Mouse (Mus musculus) intestine, postnatal 0 days (tissue): ENCODE measurements around the gene Cobl. TPM values are rescaled to one million over a fixed set of nuclear protein-coding genes. Genes with fewer than 3 reads are reported as not detected.

ENCODE experiments used
- ATAC-seq: fragments of 200-750 bp; cut with Nextera tagmentation; 2 replicates; pipeline ENCODE4 v1.8.0; 2017; ENCODE audit warnings: mild to moderate bottlenecking, moderate TSS enrichment, moderate library complexity
- H3K27ac ChIP-seq: fragments of 300-500 bp; sonication (generic); 2 replicates; pipeline ENCODE4 v1.5.1; 2014; ENCODE audit warnings: mild to moderate bottlenecking, low read depth, low read length, moderate library complexity
- H3K27me3 ChIP-seq: fragments of 300-500 bp; sonication (generic); replicated peaks from 2 replicates; pipeline ENCODE4 v1.6.1; 2014; ENCODE audit warnings: low read length, mixed read lengths; ENCODE audit not compliant: control insufficient read depth, insufficient read depth
- H3K36me3 ChIP-seq: fragments of 300-500 bp; sonication (generic); 2 replicates; pipeline ENCODE4 v1.6.1; 2014; ENCODE audit warnings: mild to moderate bottlenecking, moderate library complexity; ENCODE audit not compliant: control insufficient read depth, insufficient read depth
- H3K4me1 ChIP-seq: fragments of 300-500 bp; sonication (generic); replicated peaks from 2 replicates; pipeline ENCODE4 v1.6.1; 2014; ENCODE audit warnings: antibody characterized with exemption, low read length, mixed read lengths; ENCODE audit not compliant: control insufficient read depth, insufficient read depth
- H3K4me2 ChIP-seq: fragments of 300-500 bp; sonication (generic); replicated peaks from 2 replicates; pipeline ENCODE4 v1.6.1; 2014; ENCODE audit warnings: low read depth, mild to moderate bottlenecking, moderate library complexity
- H3K4me3 ChIP-seq: fragments of 300-500 bp; sonication (generic); 2 replicates; pipeline ENCODE4 v1.5.1; 2014; ENCODE audit warnings: low read depth, low read length
- H3K9ac ChIP-seq: fragments of 300-500 bp; sonication (generic); 2 replicates; pipeline ENCODE4 v1.6.1; 2014; ENCODE audit warnings: mild to moderate bottlenecking, low read depth, low read length
- H3K9me3 ChIP-seq: fragments of 300-500 bp; sonication (generic); 2 replicates; pipeline ENCODE4 v1.6.1; 2016; ENCODE audit warnings: mixed run types; ENCODE audit not compliant: control insufficient read depth
- CTCF ChIP-seq: sonication (generic); IDR thresholded peaks from 2 replicates; pipeline ENCODE4 v1.5.1; 2016; ENCODE audit warnings: low read depth, mild to moderate bottlenecking, control low read depth, antibody characterized with exemption, moderate library complexity
- WGBS: fragments of 180-500 bp; shearing (Covaris S2); extraction: QIAGEN DNeasy Blood & Tissue Kit; methylation state at CpG from one replicate; pipeline ENCODE4 v1.1.7; 2014; 5-methylcytosine and 5-hydroxymethylcytosine counted together
- polyA plus RNA-seq: library from polyadenylated mRNA; unstranded; fragments of >200 nt; fragmentation: Nextera tagmentation; extraction: Ambion mirVana; gene quantifications from 2 replicates; pipeline ENCODE4 v1.2.1, GENCODE M21; 2015

Gene Cobl
- polyA plus RNA-seq, 1 experiment from 2014 or later, result 6.3 TPM

DNA sequence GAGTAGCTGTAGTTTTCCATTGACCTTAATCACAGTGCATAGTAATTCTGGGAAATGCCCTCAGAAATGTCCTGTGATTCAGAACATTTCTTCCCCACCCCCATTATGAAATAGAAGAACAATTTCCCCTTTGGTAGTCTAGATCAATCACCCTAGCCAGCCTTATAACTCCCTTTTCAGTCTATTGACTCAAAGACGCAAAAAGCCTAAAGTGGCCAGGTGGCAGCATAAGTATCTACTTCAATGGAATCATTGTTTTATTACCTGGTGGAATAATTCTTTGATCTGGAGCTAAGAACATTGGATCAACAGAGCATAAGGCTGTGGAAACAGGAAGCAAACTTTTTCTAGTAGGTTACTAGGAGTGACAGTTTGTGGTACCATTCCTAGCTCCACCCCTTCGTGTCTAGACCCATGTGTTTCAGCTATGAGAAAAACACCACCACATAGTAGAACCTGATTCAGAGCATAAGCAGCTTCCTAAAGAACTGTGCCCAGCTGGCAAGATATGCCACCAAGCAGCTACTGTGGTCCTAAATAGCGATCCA, 15.2 kb upstream of the Cobl start:
- no peak for TF ChIP-seq CTCF
- H3K9me3 ChIP-seq, result no peaks in the 10 kb centered on the region
- 83% methylated on average over 3 of the region's 3 CpGs for WGBS
- no peak overlapping the region for H3K4me2 ChIP-seq
- H3K4me1 ChIP-seq, result no peaks in the 10 kb centered on the region
- H3K4me3 ChIP-seq, result no peak overlapping the region
- no peak for ATAC-seq
- no peak overlapping the region for H3K9ac ChIP-seq
- H3K36me3 ChIP-seq, result no peaks in the 10 kb centered on the region
- H3K27ac ChIP-seq, result no peak overlapping the region
- no peaks in the 10 kb centered on the region for H3K27me3 ChIP-seq

DNA sequence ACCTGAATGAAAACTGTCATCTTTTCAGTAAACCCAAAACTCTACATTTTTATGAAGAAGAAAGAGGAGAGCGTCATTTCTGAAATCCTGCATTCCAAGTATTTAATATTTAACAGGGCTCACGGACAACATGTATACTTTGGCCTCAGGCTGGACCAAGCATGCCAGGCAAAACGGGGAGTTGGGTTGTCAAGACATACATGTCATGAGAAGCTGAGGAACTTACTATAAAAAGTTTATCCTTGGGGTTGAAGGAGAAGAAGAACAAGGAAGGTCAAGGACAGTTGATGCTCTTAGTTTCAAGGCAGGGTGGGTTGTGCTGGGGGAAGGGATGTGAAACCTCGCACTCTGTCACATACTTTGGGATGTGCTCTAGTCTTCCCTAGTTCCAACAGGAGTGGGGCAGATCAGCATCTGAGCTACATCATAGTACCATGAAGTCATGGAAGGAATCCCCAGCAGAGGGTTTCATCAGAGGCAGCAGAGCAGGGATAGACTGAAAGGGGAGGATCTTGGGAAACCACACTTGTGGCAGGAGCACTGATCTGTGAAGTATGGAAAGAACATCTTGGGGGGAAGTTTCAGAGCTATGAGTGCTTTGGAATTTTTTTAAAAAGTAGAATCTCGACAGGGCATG, 9.7 kb upstream of the Cobl start:
- no peaks in the 10 kb centered on the region for H3K27me3 ChIP-seq
- H3K27ac ChIP-seq, result no peak overlapping the region
- WGBS, result 56% methylated on average over 5 of the region's 5 CpGs
- no peaks in the 10 kb centered on the region for H3K9me3 ChIP-seq
- no peak overlapping the region for H3K4me2 ChIP-seq
- ATAC-seq, result no peak
- no peaks in the 10 kb centered on the region for H3K36me3 ChIP-seq
- no peak for TF ChIP-seq CTCF
- no peaks in the 10 kb centered on the region for H3K4me1 ChIP-seq
- no peak overlapping the region for H3K4me3 ChIP-seq
- H3K9ac ChIP-seq, result no peak overlapping the region

DNA sequence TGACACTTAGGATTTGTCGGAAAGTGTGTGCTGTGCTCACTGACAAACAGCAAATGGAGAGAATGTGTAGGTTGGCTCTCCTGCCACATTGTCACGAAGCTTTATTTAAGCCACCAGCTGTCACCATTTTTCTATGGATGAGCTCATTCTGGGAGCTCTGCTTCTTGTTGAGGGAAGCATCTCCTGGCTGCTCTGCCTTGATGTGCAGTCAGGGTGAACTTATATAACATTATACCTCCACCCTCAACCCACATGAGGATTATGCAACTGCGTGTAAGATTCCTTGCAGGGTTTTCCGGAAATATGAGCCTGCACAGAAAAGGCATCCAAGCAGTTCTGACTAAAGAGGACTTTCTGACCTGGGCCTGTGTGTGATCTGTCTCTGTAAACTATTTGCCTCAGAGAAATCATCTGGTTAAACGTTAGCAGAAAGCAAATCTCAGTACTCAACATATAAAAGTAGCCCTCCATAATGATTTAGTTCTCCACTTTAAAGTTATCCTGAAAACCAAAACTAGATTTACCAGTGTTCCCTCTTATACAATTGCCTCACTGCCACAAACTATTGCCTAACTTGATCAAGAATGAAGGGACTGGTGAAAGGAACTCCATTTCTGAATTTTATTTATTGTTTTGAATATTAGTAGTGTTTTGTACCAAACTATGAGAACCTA, 9.0 kb upstream of the Cobl start:
- no peak for TF ChIP-seq CTCF
- H3K4me2 ChIP-seq, result no peak overlapping the region
- no peaks in the 10 kb centered on the region for H3K27me3 ChIP-seq
- ATAC-seq, result no peak
- H3K9ac ChIP-seq, result no peak overlapping the region
- no peak overlapping the region for H3K4me3 ChIP-seq
- 39% methylated on average over 5 of the region's 5 CpGs for WGBS
- no peak overlapping the region for H3K27ac ChIP-seq
- no peaks in the 10 kb centered on the region for H3K4me1 ChIP-seq
- H3K36me3 ChIP-seq, result no peaks in the 10 kb centered on the region
- no peaks in the 10 kb centered on the region for H3K9me3 ChIP-seq

DNA sequence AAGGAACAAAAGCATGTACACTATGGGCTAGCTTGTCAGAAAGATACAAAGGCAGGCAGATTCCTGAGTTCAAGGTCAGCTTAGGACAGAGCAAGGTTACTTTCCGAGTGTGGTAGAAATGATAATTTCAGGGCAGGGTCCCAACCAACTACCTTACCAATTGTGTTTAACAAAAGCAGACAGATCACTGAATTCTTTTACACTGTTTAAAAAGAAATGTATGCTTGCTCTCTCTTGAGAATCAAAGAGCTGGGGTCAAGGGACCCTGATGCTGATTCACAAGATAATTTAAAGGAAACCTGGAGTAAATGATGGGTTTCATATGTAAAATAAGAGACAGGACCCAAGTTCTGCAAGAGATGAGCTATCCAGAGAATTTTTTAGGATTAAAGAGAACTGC, 4.9 kb upstream of the Cobl start:
- Histone ChIP-seq H3K36me3 (no peaks in the 10 kb centered on the region), H3K4me2 (no peak overlapping the region), H3K27me3 (no peaks in the 10 kb centered on the region), H3K4me3 (no peak overlapping the region), H3K9me3 (no peaks in the 10 kb centered on the region), H3K27ac (no peak overlapping the region), H3K4me1 (no peaks in the 10 kb centered on the region), H3K9ac (no peak overlapping the region)
- TF ChIP-seq CTCF, result no peak
- WGBS, result 84% methylated on average over 1 of the region's 1 CpGs
- no peak for ATAC-seq

DNA sequence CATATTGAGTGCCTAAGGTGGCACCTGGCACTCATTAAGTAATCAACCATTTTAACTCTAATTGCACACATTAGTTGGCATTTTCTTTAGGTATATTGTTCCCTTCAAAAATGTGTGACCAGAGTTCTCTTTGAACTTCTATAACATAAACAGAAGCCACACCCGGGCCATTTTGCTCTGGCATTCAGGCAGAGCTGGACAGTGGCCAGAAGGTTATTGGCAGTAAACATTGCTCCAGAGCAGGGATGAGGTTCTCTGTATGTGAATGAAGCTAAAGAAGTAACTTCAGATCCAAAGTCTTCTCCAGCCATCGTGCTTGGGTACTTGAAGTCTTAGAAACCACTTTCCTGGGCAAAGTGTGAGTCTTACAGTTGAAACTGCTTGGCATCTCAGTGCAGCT, 3.9 kb upstream of the Cobl start:
- Histone ChIP-seq H3K27me3 (no peaks in the 10 kb centered on the region), H3K9ac (no peak overlapping the region), H3K4me3 (no peak overlapping the region), H3K27ac (no peak overlapping the region), H3K4me1 (0 out of 2 replicates have a peak, but pooled peaks cover 2% of the 10 kb centered on the region), H3K4me2 (no peak overlapping the region), H3K9me3 (no peaks in the 10 kb centered on the region), H3K36me3 (no peaks in the 10 kb centered on the region)
- WGBS, result 45% methylated on average over 2 of the region's 2 CpGs
- ATAC-seq, result no peak
- no peak for TF ChIP-seq CTCF

DNA sequence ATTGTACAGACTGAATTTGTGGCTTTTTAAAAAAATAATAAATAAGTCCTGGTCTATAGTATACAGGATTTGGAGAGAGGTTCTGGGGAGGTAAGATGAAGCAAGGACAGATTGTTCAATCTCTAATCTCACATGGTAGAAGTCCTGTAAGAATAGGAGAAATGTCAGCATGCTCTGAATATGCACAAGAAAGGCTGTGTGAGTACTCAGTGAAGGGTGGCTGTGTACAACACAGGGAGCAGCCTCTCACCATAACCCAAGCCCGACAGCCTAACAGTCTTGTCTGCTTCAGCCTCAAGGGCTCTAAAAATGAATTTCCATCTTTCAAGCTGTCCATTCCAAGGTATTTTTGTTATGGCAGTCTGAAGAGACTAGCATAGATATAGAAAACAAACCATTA, 3.1 kb upstream of the Cobl start:
- no peak for TF ChIP-seq CTCF
- ATAC-seq, result no peak
- no peaks in the 10 kb centered on the region for H3K27me3 ChIP-seq

More for the DNA sequence above, 3.1 kb upstream of the Cobl start:
- no peak overlapping the region for H3K4me2 ChIP-seq
- no peak overlapping the region for H3K4me3 ChIP-seq
- H3K9ac ChIP-seq, result no peak overlapping the region
- H3K9me3 ChIP-seq, result no peaks in the 10 kb centered on the region
- H3K36me3 ChIP-seq, result no peaks in the 10 kb centered on the region
- 88% methylated on average over 1 of the region's 1 CpGs for WGBS
- H3K4me1 ChIP-seq, result 0 out of 2 replicates have a peak, but pooled peaks cover 3% of the 10 kb centered on the region
- no peak overlapping the region for H3K27ac ChIP-seq
